Mouse (Mus musculus): ENCODE data around the gene Olfr1411. TPM values are rescaled to one million over a fixed set of nuclear protein-coding genes. Genes with fewer than 3 reads are reported as not detected.

Gene Olfr1411
- polyA plus RNA-seq, 1 experiment = not detected

DNA sequence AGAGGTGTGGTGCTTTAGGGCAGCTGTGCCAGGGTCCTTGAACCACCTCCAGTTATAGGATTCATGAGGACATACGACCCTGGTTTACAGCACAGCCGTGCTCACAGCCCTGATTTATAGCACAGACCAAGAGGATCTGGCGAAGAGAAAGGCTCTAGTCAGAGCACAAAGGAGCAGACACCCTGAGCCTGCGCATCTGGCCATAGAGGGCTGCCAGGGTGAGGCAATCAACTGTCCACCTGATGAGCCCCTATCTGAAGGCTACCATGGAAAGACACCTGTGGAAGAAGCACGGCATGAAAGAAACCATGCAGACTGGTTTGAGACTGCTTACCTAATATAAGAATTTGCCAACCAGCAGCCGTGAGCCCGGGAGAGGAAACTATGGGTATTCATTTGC lies 52.4 kb downstream of the Olfr1411 start:
- no peak for TF ChIP-seq TAL1 (IDR thresholded peaks at IDR 0.05; ENCODE audit: low read length)
- no peak for TF ChIP-seq GATA1 (IDR thresholded peaks at IDR 0.05; ENCODE audit: low read length)
- H3K36me3 ChIP-seq (ENCODE audit: control insufficient read depth) = no peaks in the 10 kb centered on the region
- no peaks in the 10 kb centered on the region for H3K27me3 ChIP-seq (ENCODE audit: control insufficient read depth)
- no peak overlapping the region for H3K4me3 ChIP-seq (replicated peaks)
- no peaks in the 10 kb centered on the region for H3K9me3 ChIP-seq (ENCODE audit: control insufficient read depth, low read length)
- peaks cover 14% of the 10 kb centered on the region for H3K4me1 ChIP-seq (ENCODE audit: control insufficient read depth)

DNA sequence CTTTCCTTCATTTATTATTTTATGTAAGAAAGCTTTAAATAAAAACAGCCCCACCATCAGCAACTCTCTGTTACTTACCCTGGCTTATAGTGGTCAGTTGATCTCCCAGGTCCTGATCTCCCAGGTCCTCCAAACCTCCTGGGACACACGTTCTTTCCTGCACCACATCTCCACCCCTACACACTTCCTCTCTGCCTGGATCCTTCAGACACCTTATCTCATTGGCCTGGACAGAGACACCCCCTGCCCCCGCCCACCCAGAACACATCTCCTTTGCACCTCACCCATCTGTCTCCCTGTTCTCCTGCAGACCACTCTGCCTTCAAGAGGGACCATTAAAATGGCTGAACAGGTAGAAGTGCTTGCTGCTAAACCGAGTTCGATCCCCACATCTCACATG lies 52.8 kb downstream of the Olfr1411 start:
- no peaks in the 10 kb centered on the region for H3K9me3 ChIP-seq (ENCODE audit: control insufficient read depth, low read length)
- no peak for TF ChIP-seq GATA1 (IDR thresholded peaks at IDR 0.05; ENCODE audit: low read length)
- TF ChIP-seq TAL1 (IDR thresholded peaks at IDR 0.05; ENCODE audit: low read length) = no peak
- peaks cover 11% of the 10 kb centered on the region for H3K4me1 ChIP-seq (ENCODE audit: control insufficient read depth)
- no peaks in the 10 kb centered on the region for H3K27me3 ChIP-seq (ENCODE audit: control insufficient read depth)
- H3K36me3 ChIP-seq (ENCODE audit: control insufficient read depth) = no peaks in the 10 kb centered on the region
- H3K4me3 ChIP-seq (replicated peaks) = no peak overlapping the region

Other genes starting within 250 kb of the Olfr1411 start
- gene Ndufa10, start 120.6 kb upstream of the Olfr1411 start, polyA plus RNA-seq (2012) = 4.0 and 5.5 TPM in 2 replicates
- gene Olfr1416, start 109.3 kb upstream of the Olfr1411 start, polyA plus RNA-seq (2012) = not detected in 2 replicates
- not detected in 2 replicates for gene Olfr1415, start 98.3 kb upstream of the Olfr1411 start, polyA plus RNA-seq (2012)
- gene Olfr1414, start 75.8 kb upstream of the Olfr1411 start, polyA plus RNA-seq (2012) = not detected in 2 replicates
- not detected in 2 replicates for gene Olfr1413, start 23.1 kb upstream of the Olfr1411 start, polyA plus RNA-seq (2012)
- gene Olfr1412, start 8.6 kb upstream of the Olfr1411 start, polyA plus RNA-seq (2012) = not detected in 2 replicates
- 0.01 TPM in 1 of 2 replicates, not detected in the other for gene Olfr1410, start 11.4 kb downstream of the Olfr1411 start, polyA plus RNA-seq (2012)
- not detected in 2 replicates for gene Olfr12, start 23.4 kb downstream of the Olfr1411 start, polyA plus RNA-seq (2012)
- gene Cops9, start 47.6 kb downstream of the Olfr1411 start, polyA plus RNA-seq (2012) = 5.1 and 9.4 TPM in 2 replicates
- 0.07 TPM in 1 of 2 replicates, not detected in the other for gene Otos, start 54.4 kb downstream of the Olfr1411 start, polyA plus RNA-seq (2012)
- 0.02 and 0.07 TPM in 2 replicates for gene Gpc1, start 237.2 kb downstream of the Olfr1411 start, polyA plus RNA-seq (2012)

Measured in erythroblast, embryonic 14.5 days (primary cell).